Mouse (Mus musculus) embryo, embryonic 10 days (tissue): ENCODE measurements around the gene Vsig10.
"Not testable (repeated sequence)": the region's sequence is repeated elsewhere in the genome, so short reads cannot be mapped to it uniquely, and the experiment has no call there.

Experiments
- DNase-seq: peaks from one replicate; pipeline ENCODE4 v3.0.0-alpha.2; 2015; ENCODE audit warnings: low spot score

The Vsig10 gene

DNA sequence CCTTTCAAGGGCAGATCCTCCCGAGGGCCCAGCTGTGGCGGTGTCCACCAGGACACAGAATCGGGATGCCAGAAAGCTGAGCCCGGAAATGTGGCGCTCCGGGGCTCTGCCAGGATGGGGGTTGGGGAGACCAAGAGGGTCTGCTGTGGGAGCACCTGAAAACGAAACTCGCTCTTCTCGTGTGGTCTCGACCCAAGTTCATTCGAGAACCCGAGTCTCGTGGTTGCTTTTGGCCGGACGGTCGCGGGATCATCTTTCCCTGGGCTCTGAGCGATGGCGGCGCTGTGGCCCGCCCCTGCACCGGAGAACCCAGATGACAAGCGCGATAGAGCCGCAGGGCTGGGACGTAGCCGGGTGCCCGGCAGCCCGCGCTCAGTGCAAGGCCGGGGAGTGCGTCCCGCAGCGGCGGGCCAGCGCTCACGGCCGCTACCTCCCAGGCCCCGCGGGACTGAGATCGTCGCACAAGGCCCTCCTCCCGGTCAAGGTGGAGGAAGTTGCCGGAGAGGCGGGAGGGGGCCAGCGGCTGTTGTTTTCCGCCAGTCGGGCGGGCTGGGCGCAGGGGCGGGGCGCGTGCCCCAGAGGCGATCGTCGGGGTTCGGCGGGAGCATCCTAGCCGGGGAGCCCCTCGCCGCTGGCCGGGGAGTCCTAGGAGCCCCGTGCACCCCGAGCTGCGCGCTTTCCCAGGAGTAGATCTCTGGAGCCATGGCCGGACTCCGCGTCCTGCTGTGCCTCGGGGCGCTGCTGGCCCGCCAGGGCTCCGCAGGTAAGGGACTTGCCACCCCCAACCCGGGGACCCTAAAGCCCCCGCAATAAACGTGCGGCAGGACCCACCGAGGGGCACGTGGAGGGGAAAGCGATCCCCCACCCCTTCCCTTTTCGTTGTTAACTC is at the start of gene Vsig10:
Gene Vsig10 (plus strand): TSS at position 343 of the 889 bp plus-strand sequence.
- DNase-seq, result peak; percentile 73

DNA sequence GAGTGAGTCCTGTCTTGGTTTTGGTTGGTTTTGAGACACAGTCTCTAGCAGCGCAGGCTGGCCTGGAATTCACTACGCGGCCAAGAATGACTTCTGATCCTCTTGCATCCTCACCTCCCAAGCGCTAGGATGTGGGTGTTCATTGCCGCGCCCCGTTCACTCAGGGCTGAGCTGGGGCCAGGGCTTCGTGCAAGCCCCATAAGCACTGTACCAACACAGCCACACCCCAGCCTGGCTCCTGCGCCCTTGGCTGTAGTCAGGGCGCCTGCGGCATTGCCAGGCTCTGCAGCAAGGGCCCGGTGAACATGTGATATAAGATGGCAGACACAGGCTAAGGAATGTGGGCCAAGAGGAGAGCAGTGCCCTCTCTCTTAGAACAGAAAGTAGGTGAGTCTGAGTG is 49.5 kb upstream of the Vsig10 start:
- DNase-seq, result no peak

- DNase-seq, result no peak
Observed at GRCm38 (mm10) chr5:117271945-117272344, 46.9 kb upstream of the Vsig10 start.

- DNase-seq, result no peak
Observed at GRCm38 (mm10) chr5:117274817-117275216, 44.1 kb upstream of the Vsig10 start.

DNA sequence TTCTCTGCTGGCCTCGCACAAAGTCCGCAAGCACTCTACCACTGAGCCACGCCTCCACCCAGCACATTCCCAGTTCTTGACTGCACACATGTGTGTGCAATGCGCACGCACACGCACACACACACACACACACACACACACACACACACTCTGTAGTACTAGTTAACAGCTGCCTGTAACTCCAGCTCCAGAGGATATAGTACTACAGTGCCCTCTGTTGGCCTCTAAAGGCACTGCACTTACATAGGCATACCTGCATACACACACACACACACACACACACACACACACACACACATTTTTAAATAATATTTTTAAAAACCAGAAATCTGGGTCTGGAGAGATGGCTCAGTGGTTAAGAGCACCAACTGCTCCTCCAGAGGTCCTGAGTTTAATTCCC is 41.1 kb upstream of the Vsig10 start:
- DNase-seq, result no peak

DNA sequence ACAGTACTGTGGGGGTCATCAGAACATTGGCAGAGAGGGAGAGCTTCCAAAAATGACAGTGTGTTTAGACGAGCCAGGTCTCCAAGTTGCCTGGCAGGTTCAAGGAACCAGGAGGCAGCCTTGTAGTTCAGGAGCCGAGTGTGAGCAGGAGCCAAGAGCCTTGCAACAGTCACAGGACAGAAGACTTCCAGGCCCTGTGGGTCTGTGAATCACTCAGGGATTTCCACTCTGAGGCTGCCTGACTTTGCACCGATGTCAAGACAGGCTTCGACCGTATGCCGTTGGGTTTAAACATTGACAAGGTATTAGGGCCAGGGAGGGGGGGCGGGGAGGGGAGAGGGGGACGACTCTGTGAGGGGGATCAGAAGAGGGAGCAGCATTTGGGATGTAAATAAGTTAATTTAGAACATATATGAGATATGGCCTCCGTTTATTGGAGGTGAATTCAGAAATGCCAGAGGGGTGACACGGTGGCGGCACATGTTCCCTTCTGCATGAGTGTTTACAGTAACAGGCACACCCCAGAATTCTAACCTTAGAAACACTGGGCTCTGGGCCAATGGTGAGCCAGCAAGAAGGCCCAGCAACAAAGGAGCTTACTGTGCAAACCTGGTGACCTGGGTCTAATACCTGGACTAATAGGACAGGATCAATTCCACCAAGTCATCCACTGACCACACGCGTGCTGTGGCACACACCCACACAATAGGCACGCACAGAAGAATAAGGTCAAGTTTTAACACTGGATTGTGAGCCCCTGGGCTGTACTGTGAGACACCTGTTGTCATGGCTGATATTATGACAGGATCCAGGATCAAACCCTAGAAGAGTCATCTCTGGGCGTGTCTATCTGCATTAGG is 39.8 kb upstream of the Vsig10 start:
- DNase-seq, result no peak

DNA sequence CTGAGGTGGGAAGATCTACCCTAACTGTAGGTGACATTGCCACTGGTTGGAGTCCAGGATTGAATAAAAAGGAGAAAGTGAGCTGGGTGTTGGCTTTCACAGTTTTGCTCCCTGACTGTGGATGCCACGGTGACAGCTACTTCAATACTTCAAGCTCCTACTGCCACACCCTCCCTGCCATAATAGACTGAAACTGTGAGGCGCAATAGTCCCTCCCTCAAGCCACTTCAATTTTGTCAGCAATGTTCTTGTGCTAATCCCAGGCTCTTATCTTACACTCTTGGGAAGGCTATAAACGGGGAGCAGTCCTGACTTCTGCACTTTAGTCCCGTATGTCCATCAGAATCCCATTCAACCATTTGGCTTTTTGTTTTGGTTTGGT is 39.2 kb upstream of the Vsig10 start:
- DNase-seq, result no peak

DNA sequence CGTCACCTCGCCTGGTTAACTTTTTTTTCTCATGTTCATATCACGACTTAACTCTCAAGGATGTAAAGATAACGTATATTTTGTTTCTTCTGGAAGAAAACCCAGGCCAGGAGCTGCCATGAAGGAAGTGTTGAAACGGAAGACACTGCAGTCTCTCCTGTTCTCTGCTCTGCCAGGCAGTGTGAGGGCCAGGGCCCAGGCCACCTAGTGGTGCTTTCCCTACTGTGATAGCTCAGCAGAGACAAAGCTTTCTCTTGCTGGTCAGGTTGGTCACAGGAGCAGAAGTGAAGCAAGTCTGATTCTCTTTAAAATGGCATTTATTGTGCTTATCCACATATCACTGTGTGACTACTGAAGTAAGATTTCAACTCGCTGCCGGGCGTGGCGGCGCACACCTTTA is 37.3 kb upstream of the Vsig10 start:
- DNase-seq, result no peak

DNA sequence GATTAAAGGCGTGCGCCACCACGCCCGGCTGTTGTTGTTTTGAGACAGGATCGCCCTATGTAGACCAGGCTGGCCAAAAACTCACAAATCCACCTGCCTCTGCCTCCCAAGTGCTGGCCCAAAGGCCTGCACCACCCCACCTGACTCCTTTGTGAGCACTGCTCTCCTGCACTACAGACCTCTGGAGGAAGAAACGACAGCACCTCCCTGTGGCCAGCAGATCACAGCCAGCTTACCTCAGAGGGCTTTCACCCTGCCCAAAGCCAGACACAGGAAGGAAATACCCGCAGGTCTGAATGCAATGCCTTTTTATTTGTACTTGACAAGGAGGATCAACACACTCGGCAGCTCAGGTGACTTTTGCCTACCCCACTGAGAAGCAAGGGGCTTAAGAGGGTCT is 36.5 kb upstream of the Vsig10 start:
- no peak for DNase-seq

- no peak for DNase-seq
Observed at GRCm38 (mm10) chr5:117284029-117284428, 34.9 kb upstream of the Vsig10 start.

DNA sequence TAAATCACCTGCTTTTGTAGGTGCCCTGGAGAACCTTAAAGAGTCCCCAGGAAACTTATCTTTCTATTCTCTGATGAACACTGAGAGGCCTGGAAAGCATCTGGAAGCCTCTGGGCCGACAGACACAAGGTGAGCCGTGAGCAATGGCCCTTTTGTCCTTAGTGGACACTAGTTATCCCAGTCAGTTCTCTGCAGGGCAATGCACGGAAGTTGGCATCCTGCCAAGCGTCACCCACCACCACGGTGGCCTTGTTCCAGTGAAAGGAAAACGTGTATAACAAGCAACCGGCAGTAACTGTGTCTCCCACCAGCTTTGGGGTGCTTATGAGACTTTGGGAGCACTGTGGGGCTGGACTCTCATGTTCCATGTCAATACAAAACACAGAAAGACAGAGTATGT is 34.2 kb upstream of the Vsig10 start:
- DNase-seq, result no peak

GRCm38 (mm10) chr5:117285266-117285665 is 33.6 kb upstream of the Vsig10 start:
- DNase-seq, result no peak

DNA sequence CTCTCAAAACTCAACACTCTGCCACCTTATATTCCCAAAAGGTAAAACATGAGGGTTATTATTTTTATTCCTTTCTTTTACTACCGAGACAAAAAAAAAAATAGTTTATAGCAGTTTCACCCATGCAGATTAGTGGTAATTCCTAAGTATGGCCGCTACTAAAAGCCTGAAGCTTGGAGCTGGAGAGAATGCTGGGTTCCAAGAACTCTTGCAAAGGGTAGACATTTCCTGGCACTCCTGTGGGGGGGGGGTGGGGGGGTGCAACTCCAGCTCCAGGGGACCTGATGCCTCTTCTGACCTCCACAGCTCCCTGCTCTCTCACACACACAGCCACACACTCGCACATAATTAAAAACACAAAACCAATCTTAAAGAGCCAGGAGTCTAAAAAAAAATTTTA is 32.6 kb upstream of the Vsig10 start:
- no peak for DNase-seq

DNA sequence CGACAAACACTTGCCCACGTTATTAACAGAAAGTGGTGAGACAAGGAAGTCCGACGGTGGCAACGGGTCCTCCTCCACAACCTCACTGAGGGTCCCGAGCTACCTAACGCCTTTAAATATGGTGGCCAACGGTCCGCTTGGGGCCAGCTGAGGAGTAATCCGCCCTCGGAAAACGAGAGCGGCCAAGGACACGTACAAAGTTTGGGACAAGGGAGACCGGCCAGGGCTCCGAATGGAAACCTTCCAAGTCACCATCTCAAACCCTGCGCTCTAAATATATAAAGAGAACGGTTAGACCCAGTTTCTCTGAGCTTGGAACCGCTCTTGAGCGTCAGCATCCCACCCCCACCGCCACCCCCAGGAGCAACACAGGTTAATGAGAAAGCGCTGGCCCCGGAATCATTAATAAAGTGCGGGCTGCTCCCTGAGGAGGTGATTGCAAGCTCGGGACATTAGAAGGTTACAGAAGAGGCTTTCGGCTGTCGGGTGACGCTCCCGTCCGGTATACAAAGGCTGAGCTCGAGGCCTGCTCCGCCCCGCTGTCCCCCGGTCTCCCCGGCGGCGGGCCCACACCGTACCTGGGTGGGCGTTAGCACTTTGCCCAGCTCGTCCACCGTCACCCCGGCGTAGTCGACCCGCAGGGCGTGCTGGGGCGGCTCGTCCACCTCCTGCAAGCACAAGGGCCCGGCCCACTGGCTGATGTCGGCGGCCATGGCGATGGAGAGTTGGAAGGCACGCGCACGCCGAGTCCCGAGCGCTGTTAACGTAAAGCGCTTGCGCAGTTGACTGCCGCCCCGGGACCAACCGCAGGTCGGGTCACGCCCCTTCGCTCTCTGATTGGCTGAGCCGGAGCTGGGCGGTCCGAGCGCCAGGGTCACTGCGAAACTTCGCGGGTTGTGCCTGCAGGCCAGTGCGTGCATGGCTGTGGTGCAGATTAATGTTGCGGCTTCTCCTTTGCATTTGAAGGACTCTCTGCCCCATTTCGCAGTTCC is 31.8 kb upstream of the Vsig10 start, which contains the start of gene Pebp1:
Gene Pebp1 (minus strand): TSS at position 795 of the 992 bp plus-strand sequence.
- peak; percentile 98 for DNase-seq

GRCm38 (mm10) chr5:117289646-117290045 is 29.2 kb upstream of the Vsig10 start:
- DNase-seq, result no peak

GRCm38 (mm10) chr5:117290081-117290480 is 28.8 kb upstream of the Vsig10 start:
- no peak for DNase-seq

GRCm38 (mm10) chr5:117291312-117291711 is 27.6 kb upstream of the Vsig10 start:
- DNase-seq, result no peak

GRCm38 (mm10) chr5:117292547-117292946 is 26.3 kb upstream of the Vsig10 start:
- no peak for DNase-seq

- DNase-seq, result not testable (repeated sequence)
Observed at GRCm38 (mm10) chr5:117293776-117294175, 25.1 kb upstream of the Vsig10 start.

DNA sequence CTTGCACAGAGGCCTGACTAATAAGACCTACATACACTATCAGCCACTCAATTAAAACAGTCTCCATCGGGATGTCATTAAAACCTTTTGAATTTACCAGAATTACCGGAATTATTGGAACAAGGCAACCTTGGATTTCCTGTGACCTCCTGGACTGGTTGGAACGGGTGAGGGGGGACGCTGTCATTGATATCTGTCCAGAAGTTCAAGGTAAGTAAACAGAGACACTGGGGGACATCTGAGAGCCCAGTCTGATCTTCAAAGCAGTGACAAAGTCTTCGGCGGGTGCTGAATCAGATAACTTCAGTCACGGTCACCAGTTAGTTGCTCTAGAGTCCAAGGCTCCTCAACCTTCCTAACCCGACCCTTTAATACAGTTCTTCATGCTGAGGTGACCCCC is 23.9 kb upstream of the Vsig10 start:
- DNase-seq, result no peak

GRCm38 (mm10) chr5:117302899-117303298 is 16.0 kb upstream of the Vsig10 start:
- no peak for DNase-seq
